Mouse (Mus musculus): ENCODE measurements around the gene Cdhr3.

GRCm38 (mm10) chr12:33014050-33014796, 78.5 kb downstream of the Cdhr3 start:
- no peak for TF ChIP-seq EP300 (IDR thresholded peaks at IDR 0.05; ENCODE audit: low read depth)
- TF ChIP-seq CTCF (IDR thresholded peaks at IDR 0.05; ENCODE audit: low read depth) = no peak
